Mouse (Mus musculus): ENCODE measurements around the gene 1700034J05Rik.

The 1700034J05Rik gene

DNA sequence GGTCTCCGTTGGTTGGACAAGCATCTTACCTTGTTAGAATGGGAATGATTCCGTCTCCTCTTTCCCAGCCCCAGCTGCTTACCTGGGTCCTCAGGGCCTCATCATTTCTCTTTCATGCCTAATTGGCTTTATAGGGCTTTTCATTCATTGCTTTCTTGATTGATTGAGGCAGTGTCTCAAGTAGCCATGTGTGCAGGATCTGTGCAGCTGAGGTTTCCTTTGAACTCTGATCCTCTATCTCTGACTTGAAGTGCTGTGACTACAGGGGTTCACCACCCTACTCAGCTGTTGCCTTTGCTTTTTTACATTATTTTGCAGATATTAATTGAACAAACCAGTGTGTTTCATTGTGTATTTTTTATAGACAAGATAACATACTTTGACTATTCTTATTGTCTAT, 25.2 kb downstream of the 1700034J05Rik start:
- in situ Hi-C loops (cut with MboI, MseI), result no loop called here

DNA sequence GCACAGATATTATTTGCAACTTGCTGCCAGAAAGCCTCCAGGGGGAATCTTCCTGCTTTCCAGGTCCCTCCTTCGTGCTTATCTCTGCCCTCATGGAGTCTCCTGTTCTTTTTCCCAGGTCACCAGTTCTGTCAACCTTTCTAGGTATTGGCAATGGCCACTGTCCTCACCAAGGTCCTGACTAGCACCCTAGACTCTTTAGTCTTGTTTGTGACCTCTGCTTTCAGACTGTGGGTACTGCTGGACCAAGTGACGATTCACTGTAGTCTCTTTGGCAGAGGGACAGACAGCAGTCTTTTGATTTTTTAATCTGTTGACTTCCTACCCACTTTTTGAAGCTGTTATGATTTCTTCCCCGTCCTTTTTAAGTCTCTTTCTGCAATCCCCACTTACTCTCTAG, 26.1 kb downstream of the 1700034J05Rik start:
- in situ Hi-C loops (cut with MboI, MseI), result no loop called here

DNA sequence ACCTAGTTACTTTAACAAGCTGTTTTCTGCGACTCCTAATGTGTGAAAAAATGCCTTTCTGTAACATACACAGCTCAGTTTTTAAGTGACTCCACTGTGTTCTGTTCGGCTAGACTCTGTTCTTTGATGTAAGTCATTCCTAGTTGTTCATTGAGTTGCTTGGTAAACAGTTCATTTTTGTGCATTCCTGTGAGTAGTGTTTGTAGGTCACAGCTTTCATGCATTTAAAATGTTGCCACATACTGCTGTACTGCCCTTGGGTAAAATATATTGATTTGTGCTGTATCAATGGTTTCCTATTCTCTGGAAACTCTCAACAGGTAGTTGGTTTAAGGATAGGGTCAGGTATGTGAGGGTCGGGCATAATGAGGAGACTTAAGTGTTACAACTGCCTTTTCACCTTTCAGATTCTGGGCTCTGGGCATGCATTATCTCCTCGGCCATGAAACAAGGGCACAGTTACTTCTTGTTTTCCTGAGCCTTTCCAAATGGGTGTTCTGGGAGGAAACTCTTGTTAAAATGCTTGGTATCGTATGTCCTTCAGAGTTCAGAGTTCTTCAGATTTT, 27.7 kb downstream of the 1700034J05Rik start:
- in situ Hi-C loops (cut with MboI, MseI), result no loop called here

DNA sequence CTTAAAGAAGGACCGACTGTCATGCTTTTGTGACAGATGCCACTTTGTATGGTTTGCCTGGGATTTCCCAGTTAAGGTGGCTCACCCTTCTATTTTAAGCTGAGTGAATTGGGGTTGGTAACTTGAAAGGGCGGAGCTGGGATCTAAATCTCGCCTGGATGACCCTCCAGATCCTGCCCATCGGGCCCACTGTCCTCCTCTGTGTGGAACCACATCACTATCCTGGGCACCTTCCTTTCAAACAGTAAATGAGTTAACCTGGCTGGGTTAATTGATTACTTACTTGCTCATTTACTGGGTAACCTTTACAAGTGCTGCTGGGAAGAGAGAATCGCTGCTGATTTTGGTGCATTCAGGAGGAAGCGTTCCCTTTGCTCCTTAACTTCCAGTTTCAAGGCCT, 35.9 kb downstream of the 1700034J05Rik start:
- in situ Hi-C loops (cut with MboI, MseI), result no loop called here

- in situ Hi-C loops (cut with MboI, MseI), result no loop called here
Observed at GRCm38 (mm10) chr6:146917396-146917795, 36.8 kb downstream of the 1700034J05Rik start.

DNA sequence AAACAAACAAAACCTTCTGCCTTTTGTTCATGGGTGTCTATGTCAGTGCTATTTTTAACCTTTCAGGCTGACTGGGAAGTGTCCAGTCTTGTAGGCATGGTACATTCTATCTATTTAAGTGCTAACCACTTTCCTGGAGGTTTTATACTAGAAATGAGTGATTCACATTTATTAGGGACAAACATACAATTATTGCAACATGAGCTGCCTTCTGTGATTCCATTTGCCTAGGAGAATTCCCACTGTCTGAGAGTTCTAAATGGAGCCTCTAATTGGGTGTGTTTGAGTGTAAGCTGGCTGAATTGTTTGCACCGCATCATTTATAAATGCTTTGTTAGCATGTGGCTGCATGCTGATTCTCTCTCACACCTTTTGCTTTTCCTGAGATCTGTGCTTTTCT, 38.4 kb downstream of the 1700034J05Rik start:
- in situ Hi-C loops (cut with MboI, MseI), result no loop called here

- in situ Hi-C loops (cut with MboI, MseI), result loop anchor here in 1 of 2 experiments (5.0 kb wide), 1 partner anchor 49 kb away; no protein-coding TSS in a partner anchor
Observed at GRCm38 (mm10) chr6:146913489-146914198, 40.6 kb downstream of the 1700034J05Rik start.

GRCm38 (mm10) chr6:146912835-146913488, 41.3 kb downstream of the 1700034J05Rik start:
- in situ Hi-C loops (cut with MboI, MseI), result loop anchor here in 1 of 2 experiments (5.0 kb wide), 1 partner anchor 49 kb away; no protein-coding TSS in a partner anchor

DNA sequence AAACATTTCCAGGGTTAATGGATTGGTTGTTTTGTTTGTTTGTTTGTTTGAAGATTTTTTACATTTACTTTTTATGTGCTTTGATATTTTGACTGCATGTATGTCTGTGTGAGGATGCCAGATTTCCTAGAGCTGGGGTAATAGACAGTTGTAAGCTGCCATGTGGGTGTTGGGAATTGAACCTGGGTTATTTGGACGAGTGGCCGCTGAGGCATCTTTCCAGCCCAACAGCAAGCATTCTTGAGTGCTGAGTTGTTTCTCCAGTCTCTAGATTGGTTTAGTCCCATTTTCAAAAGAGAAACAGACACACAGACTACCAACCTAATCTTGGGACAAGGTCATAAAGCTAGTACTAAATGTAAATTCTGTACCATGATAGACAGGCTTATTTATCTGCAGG, 43.4 kb downstream of the 1700034J05Rik start:
- in situ Hi-C loops (cut with MboI, MseI), result loop anchor here in 1 of 2 experiments (5.0 kb wide), 1 partner anchor 52 kb away; no protein-coding TSS in a partner anchor

GRCm38 (mm10) chr6:146909725-146910489, 44.3 kb downstream of the 1700034J05Rik start:
- in situ Hi-C loops (cut with MboI, MseI), result loop anchor here in 1 of 2 experiments (5.0 kb wide), 1 partner anchor 52 kb away; no protein-coding TSS in a partner anchor

DNA sequence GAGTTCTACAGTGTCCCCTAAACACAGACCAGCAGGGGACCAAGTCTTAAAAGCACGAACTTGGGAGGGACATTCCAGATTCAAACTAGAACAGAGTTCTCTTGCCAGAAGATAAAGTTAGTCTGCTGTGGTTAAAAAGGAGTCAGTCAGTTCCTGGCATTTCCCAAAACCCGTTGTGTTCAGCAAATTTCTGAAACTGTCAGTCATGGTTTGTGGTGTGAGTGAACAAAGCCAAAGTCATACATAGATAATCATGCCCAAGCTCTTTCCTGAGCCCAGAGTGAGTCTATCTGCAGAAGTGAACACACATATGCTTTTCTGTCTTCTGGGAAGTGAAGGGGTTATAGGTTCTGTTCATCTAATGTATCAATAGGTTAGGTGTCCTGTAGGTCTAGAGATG, 45.4 kb downstream of the 1700034J05Rik start:
- in situ Hi-C loops (cut with MboI, MseI), result no loop called here

DNA sequence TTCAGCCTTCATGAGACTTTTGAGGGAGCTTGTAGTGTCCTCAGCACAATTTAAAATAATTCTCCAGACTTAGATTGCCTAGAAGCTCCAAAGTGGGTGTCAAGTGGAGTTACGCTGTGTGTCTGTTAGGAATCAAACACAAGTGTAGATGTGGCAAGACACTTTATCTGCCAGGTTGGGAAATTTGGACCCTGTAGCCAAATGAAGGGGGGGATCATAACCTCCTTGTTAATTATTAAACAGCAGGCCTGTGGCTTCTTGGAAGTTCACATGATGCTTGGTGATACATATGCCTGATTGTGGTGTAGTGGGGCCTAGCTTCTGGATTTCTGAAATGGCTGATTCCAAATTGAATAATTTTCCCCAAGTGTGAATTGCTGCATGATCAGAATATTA, 46.4 kb downstream of the 1700034J05Rik start:
- in situ Hi-C loops (cut with MboI, MseI), result no loop called here

DNA sequence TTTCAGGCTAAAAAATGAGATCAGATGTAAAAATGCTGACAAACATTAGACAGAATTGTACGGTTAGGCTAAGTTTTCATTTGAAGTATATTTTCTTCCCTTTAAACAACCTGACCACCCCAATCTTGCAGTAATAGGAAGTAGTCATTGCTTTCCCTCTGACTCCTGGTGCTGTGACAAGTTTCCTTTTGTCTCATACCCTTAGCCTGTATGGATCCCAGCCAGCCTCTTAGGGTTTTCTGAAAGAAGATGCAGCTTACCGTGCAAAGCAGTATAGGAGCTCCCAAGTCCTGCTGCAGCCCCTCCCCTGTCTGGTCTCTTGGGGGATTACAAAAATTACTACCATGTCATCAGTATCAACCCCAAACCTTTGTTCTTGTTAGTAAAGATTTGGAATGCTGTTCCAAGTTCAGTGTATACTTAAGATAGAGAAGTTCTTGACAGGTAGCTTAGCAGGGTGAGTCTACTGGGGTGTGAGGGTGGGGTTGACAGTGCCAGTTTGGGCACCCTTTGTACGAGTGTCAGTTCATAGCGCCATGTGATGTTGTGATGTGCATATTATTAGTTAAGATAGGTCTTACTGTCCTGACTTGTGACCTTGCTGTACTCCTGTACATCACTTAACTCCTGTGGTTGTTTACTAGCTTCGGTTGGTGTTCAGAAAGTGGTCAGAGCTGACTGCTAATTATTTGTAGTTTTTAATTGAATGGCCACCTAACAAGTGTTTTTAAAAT, 47.0 kb downstream of the 1700034J05Rik start:
- in situ Hi-C loops (cut with MboI, MseI), result no loop called here

GRCm38 (mm10) chr6:146906000-146906786, 48.0 kb downstream of the 1700034J05Rik start:
- in situ Hi-C loops (cut with MboI, MseI), result no loop called here

DNA sequence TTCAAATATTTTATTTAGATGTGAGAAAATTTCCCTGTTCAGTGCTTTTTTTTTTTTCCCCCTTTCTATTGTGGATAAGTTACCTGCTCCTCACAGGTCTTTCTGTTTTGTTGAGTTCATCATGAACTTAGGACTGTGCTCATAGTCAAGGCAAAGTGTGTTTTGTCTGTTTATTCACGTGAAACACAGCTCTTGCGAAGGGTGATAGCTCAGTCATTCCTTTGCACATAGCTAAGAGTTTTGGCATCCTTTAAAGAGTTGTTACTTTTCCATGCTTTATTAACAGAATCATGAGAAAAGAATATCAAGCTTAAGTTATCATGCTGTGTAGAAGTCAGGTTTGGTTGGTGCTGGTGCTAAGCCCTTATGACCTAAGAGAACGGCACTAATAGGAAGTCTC, 49.5 kb downstream of the 1700034J05Rik start:
- in situ Hi-C loops (cut with MboI, MseI), result no loop called here

DNA sequence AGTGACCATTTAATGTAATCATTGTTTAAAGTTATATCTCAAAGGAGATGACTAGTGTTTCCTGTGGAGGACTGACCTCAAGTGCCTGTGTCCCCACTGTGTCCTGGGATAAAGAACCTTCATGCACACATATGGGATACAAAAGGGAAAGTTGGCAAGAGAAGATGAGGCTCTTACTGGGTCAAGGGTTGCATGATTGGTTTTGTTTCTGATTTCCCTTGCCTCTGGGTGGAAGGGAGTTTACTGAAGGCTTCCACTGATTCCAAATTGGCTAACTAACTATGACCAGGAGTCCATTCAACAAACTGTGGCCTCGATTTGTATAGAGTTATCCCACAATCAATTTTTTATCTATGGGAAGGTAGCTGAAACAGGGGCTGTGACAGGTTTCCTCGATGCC, 50.6 kb downstream of the 1700034J05Rik start:
- in situ Hi-C loops (cut with MboI, MseI), result no loop called here

DNA sequence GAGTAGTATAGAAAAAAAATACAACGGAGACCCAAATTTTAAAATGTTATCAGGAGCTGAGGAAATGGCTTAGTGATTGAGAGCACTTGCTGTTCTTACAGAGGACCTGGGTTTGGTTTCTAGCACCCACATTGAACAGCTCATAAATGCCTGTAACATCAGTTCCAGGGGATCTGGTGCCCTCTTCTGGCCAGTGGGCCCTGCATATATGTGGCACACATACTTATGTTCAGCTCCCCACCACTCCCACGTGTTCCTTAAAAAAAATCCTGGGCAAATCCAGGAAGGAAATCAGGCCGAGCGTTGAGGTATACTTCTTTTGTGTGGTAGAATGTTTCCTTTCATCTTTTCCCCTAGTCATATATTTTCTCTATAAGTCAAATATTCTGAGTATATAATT, 52.3 kb downstream of the 1700034J05Rik start:
- in situ Hi-C loops (cut with MboI, MseI), result no loop called here
